Mouse (Mus musculus) hindbrain, postnatal 0 days (tissue): ENCODE data around the gene Syt8. TPM values are rescaled to one million over a fixed set of nuclear protein-coding genes. Genes with fewer than 3 reads are reported as not detected.

Experiments used
- ATAC-seq: fragments of 200-750 bp; cut with Nextera tagmentation; 2 replicates; pipeline ENCODE4 v1.8.0; 2017; ENCODE audit warnings: mild to moderate bottlenecking, moderate TSS enrichment, moderate library complexity
- DNase-seq: peaks from one replicate; pipeline ENCODE4 v3.0.0-alpha.2; 2015; ENCODE audit warnings: low spot score
- H3K27ac ChIP-seq: fragments of 300-500 bp; sonication (generic); 2 replicates; pipeline ENCODE4 v1.5.1; 2014; ENCODE audit warnings: mild to moderate bottlenecking
- H3K27me3 ChIP-seq: fragments of 300-500 bp; sonication (generic); 2 replicates; pipeline ENCODE4 v1.6.1; 2014; ENCODE audit warnings: low read length, mixed read lengths; ENCODE audit not compliant: insufficient read depth
- H3K36me3 ChIP-seq: fragments of 300-500 bp; sonication (generic); 2 replicates; pipeline ENCODE4 v1.6.1; 2014; ENCODE audit warnings: low read length, mixed read lengths; ENCODE audit not compliant: insufficient read depth
- H3K4me1 ChIP-seq: fragments of 300-500 bp; sonication (generic); 2 replicates; pipeline ENCODE4 v1.6.1; 2014; ENCODE audit warnings: antibody characterized with exemption, low read length, mixed read lengths; ENCODE audit not compliant: insufficient read depth
- H3K4me2 ChIP-seq: fragments of 300-500 bp; sonication (generic); 2 replicates; pipeline ENCODE4 v1.6.1; 2014; ENCODE audit warnings: low read depth, mild to moderate bottlenecking, low read length, moderate library complexity, mixed read lengths
- H3K4me3 ChIP-seq: fragments of 300-500 bp; sonication (generic); 2 replicates; pipeline ENCODE4 v1.5.1; 2014; ENCODE audit warnings: low read length
- H3K9ac ChIP-seq: fragments of 300-500 bp; sonication (generic); replicated peaks from 2 replicates; pipeline ENCODE4 v1.6.1; 2014; ENCODE audit warnings: mild to moderate bottlenecking, low read length, moderate library complexity, mixed read lengths
- H3K9me3 ChIP-seq: fragments of 300-500 bp; sonication (generic); 2 replicates; pipeline ENCODE4 v1.6.1; 2016; ENCODE audit warnings: low read length, mixed read lengths
- CTCF ChIP-seq: IDR thresholded peaks from 2 replicates; pipeline ENCODE4 v1.5.1; 2016; ENCODE audit warnings: antibody characterized with exemption, control low read depth, low read depth
- WGBS: fragments of 180-500 bp; shearing (Covaris S2); extraction: QIAGEN DNeasy Blood & Tissue Kit; methylation state at CpG from one replicate; pipeline ENCODE4 v1.1.7; 2014; 5-methylcytosine and 5-hydroxymethylcytosine counted together
- polyA plus RNA-seq: library from polyadenylated mRNA; unstranded; fragments of >200 nt; fragmentation: Nextera tagmentation; extraction: Ambion mirVana; gene quantifications from 2 replicates; pipeline ENCODE4 v1.2.1, GENCODE M21; 2015
- total RNA-seq: library from RNA; depleted of rRNA; stranded (reverse); fragments of >200 nt; gene quantifications from 2 replicates; pipeline ENCODE4 v1.2.3, GENCODE M21; 2014

The Syt8 gene
- total and polyA plus RNA-seq, 2 experiments from 2014 or later, result not detected

DNA sequence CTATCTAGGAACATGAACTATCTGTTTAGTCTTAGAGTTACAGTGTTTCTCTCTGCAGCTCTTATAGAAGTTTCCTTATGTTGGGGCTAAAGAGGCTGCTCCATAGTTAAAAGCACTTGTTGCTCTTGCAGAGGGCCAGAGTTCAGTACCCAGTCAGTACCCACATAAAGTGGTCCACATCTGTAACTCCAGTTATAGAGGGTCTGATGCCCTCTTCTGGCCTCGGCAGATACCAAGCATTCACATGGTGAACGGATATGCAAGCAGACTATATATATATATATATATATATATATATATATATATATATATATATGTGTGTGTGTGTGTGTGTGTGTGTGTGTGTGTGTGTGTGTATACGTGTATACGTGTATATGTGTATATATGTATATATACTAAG is 26.7 kb upstream of the Syt8 start:
- 76% methylated on average over 4 of the region's 4 CpGs for WGBS
- Histone ChIP-seq H3K4me1 (no peaks in the 10 kb centered on the region), H3K9me3 (no peaks in the 10 kb centered on the region), H3K36me3 (no peaks in the 10 kb centered on the region), H3K9ac (no peak overlapping the region), H3K27me3 (no peaks in the 10 kb centered on the region), H3K27ac (no peak overlapping the region), H3K4me2 (no peak overlapping the region), H3K4me3 (no peak overlapping the region)
- TF ChIP-seq CTCF, result no peak
- ATAC-seq (no peak), DNase-seq (no peak)

DNA sequence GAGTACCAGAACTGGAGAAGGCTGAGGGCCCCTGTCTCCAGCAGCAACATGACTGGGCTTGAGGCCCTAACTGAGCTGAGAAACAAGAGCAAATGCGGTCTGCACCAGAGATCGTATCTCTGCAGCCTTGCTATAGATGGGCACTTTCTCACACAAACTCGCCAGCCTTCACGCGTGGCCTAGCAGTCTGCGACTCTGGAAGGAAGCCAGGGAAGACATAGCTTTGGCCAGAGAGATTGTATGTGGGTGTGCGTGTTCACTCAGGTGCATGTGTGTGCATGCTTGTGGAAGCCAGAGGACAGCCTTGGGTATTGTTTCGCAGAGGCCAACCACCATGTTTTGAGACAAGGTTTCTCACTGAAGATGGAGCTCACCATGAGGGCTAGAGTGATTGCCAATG is 26.0 kb upstream of the Syt8 start:
- no peak for TF ChIP-seq CTCF
- Histone ChIP-seq H3K4me1 (no peaks in the 10 kb centered on the region), H3K27ac (no peak overlapping the region), H3K9ac (no peak overlapping the region), H3K36me3 (no peaks in the 10 kb centered on the region), H3K4me3 (no peak overlapping the region), H3K9me3 (no peaks in the 10 kb centered on the region), H3K4me2 (no peak overlapping the region), H3K27me3 (no peaks in the 10 kb centered on the region)
- ATAC-seq (no peak), DNase-seq (no peak)
- WGBS, result 92% methylated on average over 8 of the region's 8 CpGs

DNA sequence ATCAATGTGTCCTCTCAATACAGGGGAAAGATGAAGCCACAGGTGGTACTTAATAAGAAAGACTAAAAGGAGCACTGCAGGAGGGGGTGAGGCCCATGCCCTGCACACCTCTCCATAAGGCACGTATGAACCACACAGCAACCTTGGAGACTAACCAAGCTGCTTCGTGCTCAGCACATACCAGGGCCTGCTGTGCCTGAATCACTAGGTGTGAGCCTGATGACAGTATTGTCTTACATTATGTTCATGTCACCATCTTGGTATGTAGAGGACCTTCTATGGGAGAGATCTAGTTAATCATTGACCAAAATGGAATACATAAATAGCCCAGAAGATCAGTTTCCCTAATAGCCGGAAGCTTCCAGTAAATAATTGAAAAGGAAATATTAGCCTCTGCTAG is 25.0 kb upstream of the Syt8 start:
- no peak overlapping the region for H3K4me2 ChIP-seq

DNA sequence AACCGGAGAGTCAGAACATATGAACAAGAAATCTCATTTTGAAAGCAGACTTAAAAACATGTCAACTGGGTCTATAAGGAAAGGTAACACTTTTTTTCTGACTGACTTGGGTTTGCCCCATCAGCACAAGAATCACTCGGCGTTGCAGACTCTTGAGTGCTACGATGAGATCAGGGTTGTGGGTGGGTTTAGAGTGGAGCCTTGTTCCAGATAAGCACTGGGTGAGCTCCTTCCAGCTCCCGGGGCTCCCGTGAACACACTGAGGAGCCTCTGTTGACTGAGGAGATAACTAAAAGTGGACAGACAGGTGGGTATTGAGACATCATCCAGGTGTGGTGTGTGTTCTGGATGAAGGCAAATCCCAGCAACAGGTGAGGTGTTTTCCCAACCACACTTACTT is 21.4 kb upstream of the Syt8 start:
- DNase-seq (no peak), ATAC-seq (no peak)
- TF ChIP-seq CTCF, result no peak
- Histone ChIP-seq H3K9me3 (no peaks in the 10 kb centered on the region), H3K36me3 (no peaks in the 10 kb centered on the region), H3K4me3 (no peak overlapping the region), H3K27ac (no peak overlapping the region), H3K27me3 (no peaks in the 10 kb centered on the region; the same call in 1 of the 2 replicates), H3K4me2 (no peak overlapping the region), H3K9ac (no peak overlapping the region), H3K4me1 (no peaks in the 10 kb centered on the region)
- 92% methylated on average over 6 of the region's 6 CpGs for WGBS

More for the DNA sequence above, 25.0 kb upstream of the Syt8 start:
- Histone ChIP-seq H3K27me3 (no peaks in the 10 kb centered on the region), H3K9me3 (no peaks in the 10 kb centered on the region), H3K4me3 (no peak overlapping the region), H3K4me1 (no peaks in the 10 kb centered on the region), H3K36me3 (no peaks in the 10 kb centered on the region), H3K9ac (no peak overlapping the region), H3K27ac (no peak overlapping the region)
- DNase-seq (no peak), ATAC-seq (no peak)
- 80% methylated on average over 3 of the region's 3 CpGs for WGBS
- TF ChIP-seq CTCF, result no peak

DNA sequence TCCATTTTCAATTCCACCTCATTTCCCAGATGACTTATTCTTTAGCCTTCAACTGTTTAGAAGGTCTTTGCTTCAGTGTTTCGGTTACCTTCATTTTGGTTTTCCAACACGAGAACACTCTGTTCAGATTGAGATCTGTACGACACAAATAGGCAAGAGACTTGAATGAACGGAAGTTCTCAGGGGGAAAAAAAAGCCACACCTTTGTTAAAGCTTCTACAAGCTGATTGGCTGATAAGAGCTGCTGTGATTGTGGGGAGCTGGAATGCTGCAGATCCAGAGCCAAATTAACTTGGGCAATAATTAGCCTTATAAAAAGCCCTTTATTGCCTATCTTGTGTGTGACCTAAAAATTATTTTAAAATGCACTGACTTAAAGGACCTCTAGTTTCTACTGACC is 19.3 kb upstream of the Syt8 start:
- TF ChIP-seq CTCF, result no peak
- ATAC-seq, result no peak
- H3K4me2 ChIP-seq, result no peak overlapping the region

DNA sequence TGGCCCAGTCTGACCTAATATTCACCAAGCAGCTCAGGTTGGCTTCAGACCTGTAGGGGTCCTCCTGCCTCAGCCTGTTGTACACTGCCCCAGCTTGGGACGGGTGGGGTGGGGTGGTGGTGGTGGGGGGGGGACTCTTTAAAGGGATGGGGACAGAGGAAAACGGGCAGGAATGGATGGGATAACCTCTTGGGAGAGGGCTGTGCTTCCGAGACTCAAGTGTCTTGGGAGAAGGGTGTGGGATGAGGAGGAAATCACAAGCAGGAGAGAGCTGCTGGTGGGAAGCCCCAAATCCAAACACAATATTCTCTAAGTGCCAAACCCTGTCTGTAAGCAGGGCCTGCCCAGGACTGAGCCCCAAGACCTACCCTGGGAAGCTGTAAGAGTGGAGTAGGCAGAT is 18.4 kb upstream of the Syt8 start:
- no peak for DNase-seq
- 67% methylated on average over 3 of the region's 3 CpGs for WGBS
- no peak overlapping the region for H3K4me3 ChIP-seq

More for the DNA sequence above, 19.3 kb upstream of the Syt8 start:
- DNase-seq, result no peak
- Histone ChIP-seq H3K27ac (no peak overlapping the region), H3K9ac (no peak overlapping the region), H3K9me3 (no peaks in the 10 kb centered on the region), H3K36me3 (no peaks in the 10 kb centered on the region), H3K27me3 (no peaks in the 10 kb centered on the region; the same call in 1 of the 2 replicates), H3K4me3 (no peak overlapping the region), H3K4me1 (no peaks in the 10 kb centered on the region)
- WGBS, result 57% methylated on average over 4 of the region's 4 CpGs

DNA sequence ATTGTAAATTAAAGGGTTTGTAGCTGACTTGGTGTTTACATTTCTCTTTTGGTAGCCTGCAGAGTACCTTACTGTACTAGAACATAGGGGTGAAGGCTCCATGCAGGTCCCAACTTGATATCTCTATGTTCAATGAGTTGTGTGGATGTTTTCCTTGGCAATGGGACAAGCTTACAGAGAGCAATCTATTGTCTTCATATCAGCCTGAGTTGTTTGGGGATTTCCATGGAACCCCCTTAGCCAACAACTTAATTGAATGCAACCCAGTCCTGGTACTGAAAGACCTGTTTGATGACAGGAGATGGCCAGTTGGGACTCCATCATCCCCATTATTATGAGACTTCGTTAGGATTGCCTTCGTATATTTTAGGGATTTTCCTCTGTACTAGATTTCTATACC is 16.6 kb upstream of the Syt8 start:
- Histone ChIP-seq H3K36me3 (no peaks in the 10 kb centered on the region), H3K27ac (no peak overlapping the region), H3K9me3 (no peaks in the 10 kb centered on the region), H3K4me2 (no peak overlapping the region), H3K4me3 (no peak overlapping the region), H3K9ac (no peak overlapping the region), H3K4me1 (no peaks in the 10 kb centered on the region), H3K27me3 (no peaks in the 10 kb centered on the region; the same call in 1 of the 2 replicates)
- DNase-seq, result no peak
- 93% methylated on average over 2 of the region's 2 CpGs for WGBS
- no peak for TF ChIP-seq CTCF
- ATAC-seq, result no peak

More for the DNA sequence above, 18.4 kb upstream of the Syt8 start:
- no peak for ATAC-seq
- Histone ChIP-seq H3K9ac (no peak overlapping the region), H3K4me2 (no peak overlapping the region), H3K36me3 (no peaks in the 10 kb centered on the region), H3K9me3 (no peaks in the 10 kb centered on the region), H3K27me3 (no peaks in the 10 kb centered on the region; the same call in 1 of the 2 replicates), H3K27ac (no peak overlapping the region), H3K4me1 (no peaks in the 10 kb centered on the region)
- no peak for TF ChIP-seq CTCF
